Mouse (Mus musculus): Measurements from ENCODE around the gene Rdh16f2.

GRCm38 (mm10) chr10:127899783-127900182, 33.5 kb downstream of the Rdh16f2 start:
- TF ChIP-seq CTCF (IDR thresholded peaks at IDR 0.05; ENCODE audit: low read depth, low read length) (no peak), POLR2A (IDR thresholded peaks at IDR 0.05; ENCODE audit: insufficient read depth, low read length) (no peak), EP300 (IDR thresholded peaks at IDR 0.05; ENCODE audit: insufficient read depth, low read depth, low read length) (no peak)
